Mouse (Mus musculus): Measurements from ENCODE around the gene Fsip1.

GRCm38 (mm10) chr2:118305827-118306521 lies 49.2 kb upstream of the Fsip1 start:
- TF ChIP-seq EP300 (IDR thresholded peaks at IDR 0.05; ENCODE audit: low read depth) (no peak), CTCF (IDR thresholded peaks at IDR 0.05; ENCODE audit: low read depth) (no peak)

Data from liver, embryonic 14.5 days (tissue).